Mouse (Mus musculus) mature B cell (primary cell): ENCODE data around the gene Marc2.

ENCODE experiments used
- in situ Hi-C: fragments of 300-500 bp; cut with MboI; formaldehyde crosslinking; loops from 2 replicates; pipeline ENCODE4 v1.14.3; 2019

Gene Marc2

DNA sequence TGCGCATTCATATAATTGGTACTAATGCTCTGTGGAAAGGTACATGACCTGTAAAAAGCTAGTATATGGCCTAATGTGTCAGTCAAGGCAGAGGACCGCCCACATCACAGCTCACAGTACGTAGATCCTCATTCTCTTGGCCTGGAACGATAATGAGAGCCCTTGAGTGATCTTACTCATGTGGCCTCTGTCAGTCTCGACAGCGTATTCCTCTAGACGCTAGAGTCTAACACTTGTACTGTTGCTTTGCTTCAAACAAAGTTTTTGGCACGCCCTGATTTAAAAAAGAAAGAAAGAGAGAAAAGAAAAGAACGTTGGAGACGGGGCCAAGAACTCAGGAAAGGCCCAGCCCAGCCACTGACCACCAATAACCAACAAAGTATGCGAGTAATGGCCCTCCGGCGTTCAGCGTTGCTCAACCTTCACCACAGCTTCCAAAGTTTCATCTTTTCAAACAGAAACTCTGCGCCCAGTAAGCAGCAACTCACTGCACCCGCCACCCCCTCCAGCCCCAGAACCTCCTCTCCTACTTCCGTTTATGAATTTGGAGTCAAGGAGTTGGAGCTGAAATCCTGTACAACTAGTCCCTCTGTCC is 37.7 kb downstream of the Marc2 start:
- in situ Hi-C loops = no loop called here

GRCm38 (mm10) chr1:184807627-184808417 is 38.4 kb downstream of the Marc2 start:
- in situ Hi-C loops = no loop called here

DNA sequence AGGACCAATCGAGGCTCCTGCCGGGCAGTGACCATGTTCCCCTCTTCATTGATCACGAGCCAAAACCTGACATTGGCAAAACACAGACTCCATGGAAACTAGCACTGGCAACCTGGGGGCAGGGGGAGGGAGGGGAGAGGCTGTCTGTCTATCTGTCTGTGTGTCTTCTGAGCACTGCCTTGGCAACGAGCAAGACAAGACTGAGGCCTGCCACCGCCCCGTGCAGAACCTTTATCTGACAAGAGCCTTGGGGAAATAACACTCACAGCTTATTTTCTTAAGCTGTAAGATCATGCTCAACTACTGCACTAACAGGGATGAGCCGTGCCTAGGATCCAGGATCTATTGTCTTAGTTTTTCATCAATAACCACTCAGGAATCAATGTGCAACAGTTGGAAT is 39.1 kb downstream of the Marc2 start:
- in situ Hi-C loops = no loop called here

GRCm38 (mm10) chr1:184805749-184806148 is 40.5 kb downstream of the Marc2 start:
- in situ Hi-C loops = no loop called here

DNA sequence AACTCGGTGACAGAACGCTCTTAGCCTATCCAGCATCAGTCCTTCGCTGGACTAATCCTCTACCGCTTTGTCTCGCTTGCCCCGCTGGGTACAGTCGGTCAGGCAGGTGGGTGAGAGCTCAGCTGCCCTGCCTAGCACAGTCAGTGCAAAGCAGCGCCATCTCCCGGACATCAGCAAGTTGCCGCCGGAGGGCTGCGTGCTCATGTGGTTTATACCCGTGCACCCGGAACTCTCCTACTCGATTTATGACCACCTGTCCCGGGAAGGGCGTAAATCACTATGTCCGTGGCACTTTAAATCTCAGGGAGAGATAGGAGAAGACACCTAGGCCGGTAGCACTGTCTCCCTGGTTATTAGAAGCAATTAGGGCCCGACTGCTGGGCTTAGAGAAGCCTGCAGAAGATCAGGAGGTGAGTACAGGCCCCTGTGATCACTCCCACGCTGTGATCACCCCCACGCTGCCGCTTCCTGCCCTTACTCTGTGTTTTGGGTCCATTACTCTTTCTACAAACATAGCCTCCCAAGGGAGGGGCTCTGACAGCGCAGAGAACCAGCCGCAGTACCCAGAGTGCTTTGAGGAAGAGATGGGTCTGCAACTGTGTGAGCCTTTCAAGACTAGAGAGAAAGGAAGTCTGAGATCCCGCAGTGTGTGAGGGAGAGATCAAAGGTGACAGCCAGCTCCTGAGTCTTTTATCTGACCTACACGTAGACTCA is 52.9 kb downstream of the Marc2 start:
- in situ Hi-C loops = no loop called here

- in situ Hi-C loops = no loop called here
Observed at GRCm38 (mm10) chr1:184791109-184791508, 55.1 kb downstream of the Marc2 start.

DNA sequence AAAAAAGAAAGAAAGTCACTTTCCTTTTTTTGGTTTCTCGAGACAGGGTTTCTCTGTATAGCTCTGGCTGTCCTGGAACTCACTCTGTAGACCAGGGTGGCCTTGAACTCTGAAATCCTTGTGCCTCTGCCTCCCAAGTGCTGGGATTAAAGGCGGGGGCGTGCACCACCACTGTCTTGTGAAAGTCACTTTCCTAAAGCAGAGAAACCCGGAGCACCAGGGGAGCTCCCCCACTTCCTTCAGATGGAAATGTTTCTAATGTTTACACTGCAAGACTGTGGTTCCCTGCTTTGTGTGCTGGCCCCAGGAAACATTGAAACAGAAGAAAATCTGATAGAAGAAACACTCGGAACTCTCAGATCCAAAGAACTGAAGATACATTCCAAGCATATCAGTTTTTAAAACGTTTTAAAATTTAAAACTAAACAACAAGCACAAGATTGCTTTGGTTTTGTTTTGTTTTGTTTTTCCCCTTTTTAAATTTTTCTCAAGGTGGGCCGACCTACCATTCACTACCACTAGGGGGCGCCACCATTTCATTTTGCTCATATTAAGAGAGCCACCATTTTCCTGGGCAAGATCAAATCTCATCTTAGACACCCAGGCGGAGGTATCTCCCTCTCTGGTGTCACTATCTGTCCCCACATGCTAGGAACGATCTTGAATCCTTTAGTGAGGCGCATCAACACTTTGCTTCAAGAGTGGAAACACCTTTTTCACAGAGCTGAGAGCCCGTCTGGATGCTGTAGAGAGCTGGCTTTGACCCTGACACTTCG is 59.7 kb downstream of the Marc2 start:
- in situ Hi-C loops = no loop called here

DNA sequence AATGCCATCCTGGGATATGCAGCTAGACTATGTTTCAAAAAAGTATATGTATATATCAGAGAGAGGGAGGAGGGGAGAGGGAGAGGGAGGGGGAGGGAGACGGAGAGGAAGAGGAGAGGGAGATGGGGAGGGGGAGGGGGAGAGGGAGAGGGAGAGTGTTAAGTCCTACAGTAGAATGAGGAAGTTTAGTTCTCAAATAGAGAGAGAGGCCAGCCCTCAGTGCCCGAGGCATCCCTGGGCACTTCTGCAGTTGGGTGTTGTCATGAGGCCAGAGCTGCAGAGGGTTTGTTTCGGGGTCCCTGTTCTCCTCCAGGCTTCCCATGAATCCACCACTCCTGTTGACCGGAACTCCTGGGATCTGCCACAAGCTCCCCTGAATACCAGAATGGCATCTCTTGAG is 62.6 kb downstream of the Marc2 start:
- in situ Hi-C loops = no loop called here

- in situ Hi-C loops = no loop called here
Observed at GRCm38 (mm10) chr1:184782161-184782513, 64.1 kb downstream of the Marc2 start.

- in situ Hi-C loops = no loop called here
Observed at GRCm38 (mm10) chr1:184781286-184782160, 64.7 kb downstream of the Marc2 start.

DNA sequence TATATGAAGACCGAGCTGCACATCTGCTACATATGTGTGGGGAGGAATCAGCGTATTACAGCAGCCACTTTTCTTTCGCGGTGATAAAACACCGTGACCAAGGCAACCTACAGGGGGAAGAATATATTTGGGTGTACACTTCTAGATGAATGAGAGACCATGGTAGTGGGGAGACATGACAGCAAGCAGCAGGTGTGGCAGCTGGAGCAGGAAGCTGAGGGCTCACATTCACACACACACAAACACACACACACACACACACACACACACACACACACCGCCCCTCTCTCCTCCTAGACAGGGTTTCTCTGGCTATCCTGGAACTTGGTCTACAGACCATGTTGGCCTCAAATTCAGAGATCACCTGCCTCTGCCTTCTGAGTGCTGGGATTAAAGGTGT is 68.1 kb downstream of the Marc2 start:
- in situ Hi-C loops = no loop called here

- in situ Hi-C loops = no loop called here
Observed at GRCm38 (mm10) chr1:184777061-184777795, 69.0 kb downstream of the Marc2 start.

DNA sequence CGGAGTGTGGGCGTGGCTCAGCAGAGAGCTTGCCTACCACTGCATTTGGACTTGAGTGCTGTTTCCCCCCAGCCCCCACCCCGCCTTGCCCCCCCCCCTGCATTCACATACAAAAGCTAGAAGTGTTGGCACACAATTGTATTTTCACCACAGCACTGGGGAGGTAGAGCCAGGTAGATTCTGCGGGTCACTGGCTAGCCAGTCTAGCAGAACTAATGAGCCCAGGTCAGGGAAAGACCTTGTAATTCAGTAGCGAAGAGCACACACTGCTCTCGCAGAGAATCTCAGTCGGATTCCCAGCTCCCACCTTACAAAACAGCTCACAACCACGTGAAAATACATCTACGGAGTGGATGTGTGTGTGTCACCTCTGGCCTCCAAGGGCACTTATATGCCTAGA is 71.0 kb downstream of the Marc2 start:
- in situ Hi-C loops = no loop called here

DNA sequence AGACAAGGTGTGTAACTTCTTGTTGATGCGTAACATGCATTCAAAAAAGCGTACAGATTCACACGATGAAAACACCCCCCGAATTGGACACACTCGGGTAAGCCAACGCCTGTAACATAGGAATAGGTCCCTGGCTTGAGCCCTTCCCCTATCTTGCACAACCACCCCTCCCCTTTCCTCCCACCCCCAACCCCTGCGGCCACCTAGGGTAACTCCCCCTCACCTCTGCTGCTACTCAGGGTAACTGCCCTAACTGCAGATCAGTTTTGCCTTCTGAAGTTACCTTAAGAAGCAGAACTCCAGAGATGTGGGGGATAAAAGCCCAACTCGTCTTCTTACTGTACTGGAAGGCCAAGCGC is 74.4 kb downstream of the Marc2 start:
- in situ Hi-C loops = no loop called here

DNA sequence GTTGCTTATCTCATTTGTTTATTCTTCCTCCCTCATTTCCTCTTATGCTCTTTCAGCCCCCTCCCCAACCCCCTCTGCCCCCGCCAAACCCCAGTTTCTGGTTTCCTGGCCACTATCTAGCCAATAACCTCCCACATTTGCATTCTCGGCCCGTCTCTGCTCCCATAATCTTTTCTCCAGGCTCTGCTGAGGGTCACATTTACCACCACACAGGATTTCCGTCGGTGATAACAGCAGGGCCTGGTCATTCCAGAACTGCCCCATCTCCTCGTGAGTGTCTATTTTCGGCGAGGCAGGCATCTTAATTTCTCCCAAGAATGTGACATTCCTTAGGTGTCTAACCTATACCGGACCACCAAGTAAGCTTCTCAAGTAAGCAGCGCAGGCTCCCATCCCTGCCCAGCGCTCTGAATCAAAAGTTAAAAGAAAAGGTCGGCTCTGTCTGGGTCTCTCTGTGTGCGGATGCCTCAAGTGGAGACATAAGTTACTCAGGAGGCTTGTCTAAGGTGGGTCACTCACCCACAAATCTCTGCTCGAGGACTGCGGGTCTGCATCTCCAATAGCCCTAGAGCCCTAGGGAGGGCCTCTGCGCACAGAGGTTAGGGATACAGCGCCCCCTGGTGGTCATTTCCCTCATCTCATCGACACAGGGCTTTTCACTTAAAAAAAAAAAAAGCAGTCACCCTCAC is 74.9 kb downstream of the Marc2 start:
- in situ Hi-C loops = no loop called here

DNA sequence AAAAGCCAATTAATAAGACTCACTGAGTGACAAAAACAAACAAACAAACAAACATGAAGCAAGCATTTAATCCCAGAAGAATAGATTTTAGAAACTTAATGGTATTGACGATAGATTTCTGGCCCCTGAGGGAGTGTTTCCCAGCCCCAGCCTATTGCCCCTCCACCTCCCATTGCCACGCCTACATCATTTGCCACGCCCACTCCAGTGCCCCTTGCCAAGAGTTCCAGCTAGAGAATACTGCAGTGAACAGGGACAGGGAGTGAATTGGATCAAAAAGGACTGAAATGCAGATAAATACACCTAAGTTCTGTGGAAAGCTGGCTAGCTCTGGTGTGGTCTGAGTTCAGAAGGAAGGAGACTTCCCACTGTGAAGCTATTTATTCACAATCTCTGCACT is 82.4 kb downstream of the Marc2 start:
- in situ Hi-C loops = no loop called here
